Mouse (Mus musculus) hindlimb bud, embryonic 11.5 days (tissue): Measurements from ENCODE around the gene Engase.

Source experiments
- DNase-seq: peaks from one replicate; pipeline ENCODE4 v3.0.0-alpha.2; 2012; ENCODE audit warnings: low read depth, low spot score; ENCODE audit errors: extremely low spot score

Gene Engase

DNA sequence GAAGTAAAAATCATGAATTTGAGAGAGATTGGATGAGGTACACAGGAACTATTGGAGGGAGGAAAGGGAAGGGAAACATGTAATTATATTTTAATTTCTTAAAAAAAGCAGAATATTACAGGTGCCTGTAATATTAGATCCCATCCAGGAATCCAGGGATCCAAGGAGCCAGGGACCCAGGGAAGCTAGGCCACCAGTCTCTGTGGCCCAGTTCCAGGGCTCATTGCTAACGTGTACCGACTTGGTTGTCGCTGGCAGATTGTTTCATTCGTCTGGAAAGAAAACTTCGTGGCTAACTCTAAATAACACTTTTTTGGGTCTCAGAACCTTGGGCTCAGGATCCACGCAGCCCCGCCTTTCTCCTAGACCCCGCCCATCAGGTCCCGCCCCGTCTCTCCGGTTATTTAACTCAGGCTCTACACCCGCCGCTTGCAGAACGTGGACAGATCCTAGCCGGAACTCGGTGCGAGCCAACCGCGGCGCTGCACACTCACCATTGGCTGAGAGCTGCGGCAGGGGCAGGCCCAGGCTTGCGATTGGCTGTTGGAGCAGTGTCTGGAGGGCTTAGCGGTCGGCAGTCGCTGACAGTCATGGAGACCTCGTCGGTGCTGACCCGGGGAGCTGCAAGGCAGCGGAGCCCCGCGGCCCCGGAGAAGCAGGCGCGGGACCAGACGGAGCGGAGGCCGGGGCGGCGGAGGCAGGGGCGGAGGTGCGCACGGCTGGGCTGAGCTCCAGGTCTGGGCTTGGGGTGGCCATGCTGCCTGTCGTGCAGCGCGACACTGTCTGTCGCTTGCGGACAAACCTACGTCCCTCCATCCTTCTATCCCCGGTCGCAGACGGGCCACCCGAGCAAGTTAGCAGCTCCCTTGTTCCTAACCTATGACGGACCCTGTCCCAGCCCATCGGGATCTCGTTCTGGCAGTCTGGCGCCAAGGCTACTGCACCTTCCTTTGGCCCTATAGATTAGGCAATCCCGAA is at the start of gene Engase:
Engase (plus strand) TSS at position 434 of the 978 bp plus-strand sequence.
- peak; percentile 63 for DNase-seq

DNA sequence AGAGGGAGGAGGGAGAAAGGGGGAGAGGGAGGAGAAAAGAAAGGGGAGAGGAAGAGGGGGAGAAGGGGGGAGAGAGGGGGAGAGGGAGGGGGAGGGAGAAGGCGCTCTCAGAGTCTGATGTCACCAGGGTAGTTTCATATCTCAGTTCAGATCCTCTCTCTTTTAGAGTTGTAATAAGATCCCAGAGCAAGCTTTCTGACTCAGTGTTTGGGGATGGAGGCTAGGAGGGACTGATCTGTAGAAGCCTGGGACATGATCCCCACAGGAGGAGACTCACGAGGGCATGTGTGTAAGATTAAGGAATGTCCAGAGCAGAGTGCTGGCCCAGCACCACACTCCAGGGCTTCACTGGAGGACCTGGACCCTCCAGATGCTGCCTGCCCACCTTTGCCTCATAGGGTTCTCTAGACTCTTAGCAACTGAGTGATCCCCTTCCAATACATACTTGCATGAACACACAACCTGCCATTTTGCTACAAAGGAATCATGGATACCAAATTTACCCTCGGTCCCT is 49.3 kb upstream of the Engase start:
- no peak for DNase-seq

DNA sequence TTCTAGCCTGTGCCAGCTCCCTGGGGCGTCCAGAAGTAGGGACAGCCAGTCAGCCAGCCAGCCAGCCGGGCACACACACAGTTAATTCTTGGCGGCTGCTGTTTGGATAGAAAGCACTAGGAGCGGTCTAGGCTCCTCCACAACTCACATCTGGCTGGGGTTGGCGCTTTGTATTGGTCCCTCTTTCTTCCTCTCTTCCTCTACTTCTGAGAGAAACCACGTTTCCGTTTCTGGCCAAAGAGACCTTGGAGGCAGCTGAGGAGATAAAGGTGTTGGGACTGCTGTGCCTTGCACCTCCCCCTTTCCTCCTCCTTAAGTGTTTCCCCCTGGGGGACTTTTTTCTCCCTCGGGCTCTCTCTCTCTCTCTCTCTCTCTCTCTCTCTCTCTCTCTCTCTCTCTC is 48.6 kb upstream of the Engase start, which contains the start of gene C1qtnf1:
C1qtnf1 (plus strand) TSS at position 218 of the 400 bp plus-strand sequence.
- DNase-seq, result no peak

DNA sequence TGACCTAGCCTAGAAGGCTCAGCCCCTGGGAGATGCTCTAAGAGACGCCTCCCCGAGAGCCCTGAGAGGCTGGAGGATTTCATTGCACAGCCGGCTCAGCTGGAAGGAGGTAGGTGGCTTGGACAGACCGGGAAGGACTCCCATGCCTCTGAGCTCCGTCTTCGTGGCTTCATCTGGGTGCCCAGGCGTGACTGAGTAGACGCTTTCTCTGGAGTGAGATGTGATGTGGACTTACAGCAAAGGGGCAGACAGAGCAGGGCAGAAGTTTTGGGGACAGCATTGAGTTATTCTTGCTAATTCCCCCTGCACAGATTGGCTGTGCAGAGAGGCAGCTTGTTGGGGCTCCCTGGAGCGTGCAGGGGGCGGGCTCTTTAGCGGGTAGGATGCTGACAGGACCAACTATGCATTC is 48.2 kb upstream of the Engase start:
- no peak for DNase-seq

DNA sequence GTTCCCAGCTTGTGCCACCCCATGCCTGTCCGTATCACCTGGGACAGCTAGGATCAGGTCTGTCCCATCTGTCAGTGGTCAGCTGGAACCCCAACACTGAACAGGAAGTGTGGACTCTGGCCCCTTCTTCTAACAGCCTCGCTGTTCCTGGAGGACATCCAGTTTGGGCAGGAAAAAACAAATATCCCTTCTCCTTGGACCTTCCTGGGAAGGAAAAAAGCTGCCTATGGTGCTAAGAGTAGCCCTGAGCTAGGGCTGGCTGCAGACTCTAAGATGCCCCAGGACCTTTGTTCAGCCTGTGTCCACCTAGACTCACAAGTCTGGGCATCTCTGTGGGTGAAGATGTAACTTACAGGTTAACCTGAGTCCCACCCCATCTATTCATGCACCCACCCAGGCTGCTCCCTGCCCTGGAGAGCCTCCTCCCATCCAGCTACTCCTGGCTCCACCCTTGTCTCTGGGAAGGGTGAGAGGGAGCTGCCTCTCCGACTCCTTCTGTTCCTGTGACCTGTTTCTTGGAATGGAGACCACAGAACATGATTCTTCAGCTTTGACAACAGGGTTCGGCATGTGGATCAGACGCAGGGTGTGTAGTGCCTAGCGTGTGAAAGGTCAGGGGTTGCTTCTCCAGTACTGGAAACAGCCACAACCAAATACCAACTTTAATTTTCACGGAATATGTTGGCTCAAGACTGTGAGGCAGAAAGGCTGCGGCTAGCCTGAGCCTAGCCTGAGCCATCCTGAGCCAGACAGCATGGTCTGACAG is 47.5 kb upstream of the Engase start:
- DNase-seq, result no peak

- DNase-seq, result no peak
Measured at GRCm38 (mm10) chr11:118430291-118430885, 46.2 kb upstream of the Engase start.

- no peak for DNase-seq
Measured at GRCm38 (mm10) chr11:118431100-118431948, 45.3 kb upstream of the Engase start.

DNA sequence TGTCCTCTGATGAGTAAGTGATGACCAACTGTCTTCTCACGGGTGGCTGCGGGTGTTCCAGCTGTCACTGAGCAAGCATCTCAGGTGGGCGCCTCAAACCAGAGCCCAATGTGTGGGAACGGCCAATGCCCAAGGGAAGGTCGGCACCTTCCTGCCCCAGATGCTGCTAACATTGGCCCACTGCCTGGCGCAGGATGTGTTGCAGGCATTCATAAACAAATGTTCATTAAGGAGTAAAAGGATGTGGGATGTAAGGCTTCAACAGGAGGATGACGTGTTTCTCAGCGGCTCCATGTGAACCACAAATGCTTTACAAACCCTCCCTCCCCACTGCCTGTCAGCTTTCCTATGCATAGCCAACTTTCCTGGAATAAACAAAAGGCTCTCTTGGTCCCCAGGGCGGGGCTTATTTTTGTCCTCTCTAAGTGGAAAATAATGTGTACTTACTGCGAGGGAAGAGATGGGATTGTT is 43.2 kb upstream of the Engase start:
- DNase-seq, result no peak

GRCm38 (mm10) chr11:118434093-118434492 is 42.5 kb upstream of the Engase start:
- DNase-seq, result no peak

DNA sequence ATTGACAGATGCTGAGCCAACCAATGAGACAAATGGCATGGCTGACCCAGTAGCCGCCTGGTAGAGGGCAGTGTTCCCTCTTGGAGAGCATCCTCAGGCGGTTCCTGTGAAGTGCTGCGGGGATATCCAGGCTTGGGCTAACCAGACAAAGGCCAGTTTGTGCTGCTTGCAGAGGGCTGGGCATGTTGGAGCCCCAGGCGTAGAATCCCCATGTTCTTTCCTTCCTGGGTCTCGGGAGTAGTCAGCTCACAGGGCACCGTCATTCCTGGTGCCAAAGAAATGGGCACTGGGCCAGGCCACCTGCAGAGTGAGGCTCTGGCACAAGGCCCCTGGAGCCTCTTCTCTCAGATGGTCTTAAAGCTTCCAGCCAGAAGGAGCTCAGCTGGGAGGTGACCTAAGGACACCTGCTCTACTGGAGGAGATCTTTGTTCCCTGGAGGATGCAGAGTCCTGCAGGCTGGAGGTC is 40.1 kb upstream of the Engase start:
- no peak for DNase-seq

GRCm38 (mm10) chr11:118438665-118439414 is 37.8 kb upstream of the Engase start:
- no peak for DNase-seq

DNA sequence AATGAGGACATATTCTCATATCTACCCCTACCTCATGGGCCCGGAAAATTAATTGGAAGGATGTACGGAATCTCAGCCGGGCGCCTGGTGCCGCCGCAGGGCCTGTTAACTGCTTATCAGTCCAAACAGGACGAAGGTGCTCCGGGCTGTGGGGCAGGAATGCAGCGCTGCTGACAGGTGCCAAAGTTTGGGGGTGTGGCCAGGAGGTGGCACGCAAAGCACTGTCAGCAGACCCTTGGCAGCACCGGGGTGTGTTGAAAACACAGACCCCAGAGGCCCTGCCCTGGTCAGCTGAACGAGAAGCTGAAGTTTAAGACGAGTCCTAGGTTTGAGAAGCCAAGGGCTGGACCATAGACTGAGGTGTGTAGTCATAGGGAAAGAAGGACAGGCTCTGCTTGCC is 33.9 kb upstream of the Engase start:
- no peak for DNase-seq

GRCm38 (mm10) chr11:118443201-118443970 is 33.2 kb upstream of the Engase start:
- no peak for DNase-seq

GRCm38 (mm10) chr11:118445843-118446242 is 30.8 kb upstream of the Engase start:
- DNase-seq, result peak; percentile 57

GRCm38 (mm10) chr11:118447346-118447745 is 29.3 kb upstream of the Engase start:
- no peak for DNase-seq

DNA sequence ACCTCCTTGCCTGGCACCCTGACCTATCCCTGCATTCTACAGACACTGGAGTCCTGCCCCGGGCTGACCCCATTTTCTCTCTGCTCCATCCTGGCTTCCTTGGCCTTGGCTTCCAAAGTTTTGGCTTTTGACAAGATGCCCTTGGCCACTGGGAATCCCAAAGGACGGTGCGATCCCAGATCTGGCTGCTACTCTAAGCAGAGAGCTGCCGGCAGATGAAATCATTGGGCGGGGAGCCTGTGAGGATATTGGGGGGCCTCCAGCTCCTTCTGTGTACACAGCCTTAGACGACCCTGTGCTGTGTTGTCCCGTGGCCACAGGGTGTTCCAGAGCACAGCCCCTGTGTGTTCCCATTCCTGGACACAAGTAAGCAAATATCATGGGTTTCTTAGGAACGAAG is 28.2 kb upstream of the Engase start:
- no peak for DNase-seq

- no peak for DNase-seq
Measured at GRCm38 (mm10) chr11:118451211-118451610, 25.4 kb upstream of the Engase start.

- no peak for DNase-seq
Measured at GRCm38 (mm10) chr11:118452955-118453354, 23.7 kb upstream of the Engase start.
